Mouse (Mus musculus): ENCODE results near the gene Ttc7b. TPM values are rescaled to one million over a fixed set of nuclear protein-coding genes. Genes with fewer than 3 reads are reported as not detected.

Gene Ttc7b
- 32.1 TPM for total RNA-seq (2023)

DNA sequence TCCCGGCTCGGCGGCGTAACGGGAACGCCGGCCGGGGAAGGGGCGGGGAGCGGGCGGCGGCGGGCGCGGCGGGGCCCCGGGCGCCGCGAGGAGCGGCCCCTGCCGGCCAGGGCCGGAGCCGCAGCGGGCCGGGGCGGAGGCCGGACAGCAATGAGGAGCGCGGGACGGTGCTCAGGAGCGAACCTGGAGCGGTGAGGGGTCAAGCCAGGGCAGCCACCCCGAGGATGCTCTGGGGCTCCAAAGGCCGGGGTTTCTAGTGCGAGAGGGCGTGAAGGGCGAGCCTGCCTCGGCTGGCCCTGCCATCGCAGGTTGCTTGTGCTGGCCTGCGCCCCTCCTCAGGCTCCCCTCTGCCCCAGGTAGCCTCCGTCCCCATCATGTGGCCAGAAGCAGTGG, at the start of gene Ttc7b:
Gene Ttc7b (minus strand): TSS at position 33 of the 393 bp plus-strand sequence.

Other genes with a start within 250 kb of the Ttc7b start
- gene Rps6ka5, start 206.2 kb upstream of the Ttc7b start, total RNA-seq (2023), result 19.8 TPM

All from CD4-positive naive resting alpha-beta T cell, adult 76 days (primary cell).